Mouse (Mus musculus) induced T-regulatory cell, adult 2 months (primary cell): ENCODE data around the gene Nup214.

Source experiments
- DNase-seq: peaks from one replicate; pipeline ENCODE4 v3.0.0-alpha.2; 2012; ENCODE audit warnings: low read depth

Nup214 gene

DNA sequence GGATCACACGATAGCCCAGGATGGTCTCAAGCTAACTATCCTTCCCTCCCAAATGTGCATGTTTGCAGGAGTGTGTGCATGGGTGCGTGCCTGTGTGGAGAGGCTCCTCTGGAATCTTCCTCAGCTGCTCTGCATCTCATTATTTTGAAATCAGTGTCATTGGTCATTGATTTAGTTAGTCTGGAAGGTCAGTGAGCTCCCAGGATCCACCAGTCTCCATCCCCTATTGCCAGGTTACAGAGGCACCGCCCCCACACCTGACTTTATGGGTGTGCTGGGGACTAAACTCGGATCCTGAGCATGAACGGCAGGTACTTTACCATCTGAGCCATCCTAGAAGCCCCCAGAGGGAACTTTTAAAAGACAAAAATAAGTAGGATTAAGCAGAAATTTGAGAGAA, 128.7 kb downstream of the Nup214 start:
- no peak for DNase-seq

- no peak for DNase-seq
These were observed 129.3 kb downstream of the Nup214 start for GRCm38 (mm10) chr2:32103557-32103956.
